Mouse (Mus musculus): ENCODE data around the gene Mfsd11. TPM values are rescaled to one million over a fixed set of nuclear protein-coding genes. Genes with fewer than 3 reads are reported as not detected.

Mfsd11 gene
- total and polyA plus RNA-seq, 2 experiments from 2014 or later: 38.2 to 52.4 TPM

GRCm38 (mm10) chr11:116826550-116827504, 25.4 kb upstream of the Mfsd11 start:
- WGBS: 14% methylated on average over 17 of the region's 17 CpGs
- peak; percentile 30 for ATAC-seq
- Histone ChIP-seq H3K9ac (peak overlapping the region; percentile 62; the same call in 1 of the 2 replicates), H3K27ac (ENCODE audit: low read depth, low read length) (no peak overlapping the region), H3K4me2 (ENCODE audit: low read depth) (peak overlapping the region; percentile 92), H3K36me3 (ENCODE audit: insufficient read depth) (no peaks in the 10 kb centered on the region; the same call in 1 of the 2 replicates), H3K4me3 (ENCODE audit: low read depth, low read length) (peak overlapping the region; percentile 53), H3K4me1 (ENCODE audit: insufficient read depth) (peaks cover 2% of the 10 kb centered on the region; the same call in 1 of the 2 replicates), H3K9me3 (ENCODE audit: low read length) (no peaks in the 10 kb centered on the region), H3K27me3 (ENCODE audit: insufficient read depth, low read length) (no peaks in the 10 kb centered on the region)
- TF ChIP-seq CTCF (IDR thresholded peaks at IDR 0.05; ENCODE audit: low read depth): no peak
- peak; percentile 16 for DNase-seq

- DNase-seq (peak; percentile 68), ATAC-seq (peak; percentile 62)
- Histone ChIP-seq H3K36me3 (ENCODE audit: insufficient read depth) (peaks cover under 1% of the 10 kb centered on the region; the same call in 1 of the 2 replicates), H3K27ac (ENCODE audit: low read depth, low read length) (no peak within 1 kb of the TSS), H3K4me3 (ENCODE audit: low read depth, low read length) (peak within 1 kb of the TSS; percentile 53), H3K4me1 (ENCODE audit: insufficient read depth) (peaks cover 2% of the 10 kb centered on the region; the same call in 1 of the 2 replicates), H3K27me3 (ENCODE audit: insufficient read depth, low read length) (no peaks in the 10 kb centered on the region), H3K4me2 (ENCODE audit: low read depth) (peak within 1 kb of the TSS; percentile 92), H3K9me3 (ENCODE audit: low read length) (no peaks in the 10 kb centered on the region), H3K9ac (peak within 1 kb of the TSS; percentile 62)
- TF ChIP-seq CTCF (IDR thresholded peaks at IDR 0.05; ENCODE audit: low read depth): no peak
- WGBS: 3% methylated on average over 65 of the region's 71 CpGs
Observed at GRCm38 (mm10) chr11:116827534-116828165, 24.6 kb upstream of the Mfsd11 start, which contains the start of gene Mxra7. TSS of gene Mxra7 (minus strand) at chr11:116828046.

- Histone ChIP-seq H3K4me2 (ENCODE audit: low read depth) (no peak overlapping the region), H3K27ac (ENCODE audit: low read depth, low read length) (no peak overlapping the region)
- no peak for DNase-seq
Observed at GRCm38 (mm10) chr11:116832172-116832685, 20.0 kb upstream of the Mfsd11 start.

DNA sequence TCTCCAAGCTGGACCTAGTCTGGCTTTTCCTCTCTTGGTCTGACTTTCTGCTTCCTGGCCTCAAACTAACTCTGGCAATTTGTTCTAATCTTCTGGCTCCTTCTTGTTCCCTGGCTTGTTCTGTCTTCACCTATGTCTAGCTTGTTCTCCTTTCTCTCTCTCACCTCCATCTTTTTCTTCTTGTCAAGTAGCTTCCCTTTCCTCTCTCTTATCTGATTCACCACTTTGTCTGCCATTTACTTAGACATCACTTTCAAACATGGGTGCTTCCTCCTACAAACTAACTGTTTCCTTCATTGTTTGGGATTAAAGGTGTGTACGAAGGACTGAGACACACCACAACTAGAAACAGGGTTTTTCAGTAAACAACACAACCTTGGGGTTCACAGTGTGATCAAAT, 17.3 kb upstream of the Mfsd11 start:
- Histone ChIP-seq H3K9ac (no peak overlapping the region), H3K27ac (ENCODE audit: low read depth, low read length) (no peak overlapping the region), H3K4me3 (ENCODE audit: low read depth, low read length) (no peak overlapping the region), H3K4me2 (ENCODE audit: low read depth) (no peak overlapping the region), H3K9me3 (ENCODE audit: low read length) (no peaks in the 10 kb centered on the region), H3K36me3 (ENCODE audit: insufficient read depth) (peaks cover 61% of the 10 kb centered on the region), H3K27me3 (ENCODE audit: insufficient read depth, low read length) (no peaks in the 10 kb centered on the region), H3K4me1 (ENCODE audit: insufficient read depth) (no peaks in the 10 kb centered on the region)
- no peak for TF ChIP-seq CTCF (IDR thresholded peaks at IDR 0.05; ENCODE audit: low read depth)
- 92% methylated on average over 1 of the region's 1 CpGs for WGBS
- no peak for DNase-seq
- no peak for ATAC-seq

More at GRCm38 (mm10) chr11:116832172-116832685, 20.0 kb upstream of the Mfsd11 start:
- Histone ChIP-seq H3K27me3 (ENCODE audit: insufficient read depth, low read length) (no peaks in the 10 kb centered on the region), H3K9ac (no peak overlapping the region), H3K4me3 (ENCODE audit: low read depth, low read length) (no peak overlapping the region), H3K4me1 (ENCODE audit: insufficient read depth) (peaks cover 2% of the 10 kb centered on the region; the same call in 1 of the 2 replicates), H3K36me3 (ENCODE audit: insufficient read depth) (peaks cover 37% of the 10 kb centered on the region), H3K9me3 (ENCODE audit: low read length) (no peaks in the 10 kb centered on the region)
- 34% methylated on average over 3 of the region's 4 CpGs for WGBS
- TF ChIP-seq CTCF (IDR thresholded peaks at IDR 0.05; ENCODE audit: low read depth): no peak
- ATAC-seq: no peak

DNA sequence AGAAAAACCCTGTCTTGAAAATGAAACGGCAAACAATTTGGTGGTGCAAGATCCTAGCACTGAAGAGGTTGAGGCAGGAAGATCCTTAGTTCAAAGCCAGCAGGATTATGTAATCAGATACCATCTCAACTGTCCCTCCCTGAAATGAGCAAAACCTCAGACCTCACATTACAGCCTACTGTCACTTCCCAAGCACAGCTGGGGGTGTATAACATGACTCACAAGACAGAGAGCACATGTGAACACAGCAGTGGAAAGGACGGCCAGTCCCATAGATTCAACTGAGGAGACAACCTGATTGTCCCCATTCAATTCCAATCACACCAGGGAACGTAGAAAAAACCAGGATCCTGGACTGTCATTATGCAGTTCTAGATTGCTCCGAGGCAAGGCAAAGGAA, 16.0 kb upstream of the Mfsd11 start:
- DNase-seq: no peak
- Histone ChIP-seq H3K27ac (ENCODE audit: low read depth, low read length) (no peak overlapping the region), H3K9me3 (ENCODE audit: low read length) (no peaks in the 10 kb centered on the region), H3K4me1 (ENCODE audit: insufficient read depth) (peaks cover 3% of the 10 kb centered on the region; the same call in 1 of the 2 replicates), H3K4me2 (ENCODE audit: low read depth) (no peak overlapping the region), H3K27me3 (ENCODE audit: insufficient read depth, low read length) (no peaks in the 10 kb centered on the region), H3K36me3 (ENCODE audit: insufficient read depth) (peaks cover 71% of the 10 kb centered on the region), H3K9ac (no peak overlapping the region), H3K4me3 (ENCODE audit: low read depth, low read length) (no peak overlapping the region)
- TF ChIP-seq CTCF (IDR thresholded peaks at IDR 0.05; ENCODE audit: low read depth): no peak
- WGBS: 94% methylated on average over 4 of the region's 4 CpGs
- ATAC-seq: no peak

DNA sequence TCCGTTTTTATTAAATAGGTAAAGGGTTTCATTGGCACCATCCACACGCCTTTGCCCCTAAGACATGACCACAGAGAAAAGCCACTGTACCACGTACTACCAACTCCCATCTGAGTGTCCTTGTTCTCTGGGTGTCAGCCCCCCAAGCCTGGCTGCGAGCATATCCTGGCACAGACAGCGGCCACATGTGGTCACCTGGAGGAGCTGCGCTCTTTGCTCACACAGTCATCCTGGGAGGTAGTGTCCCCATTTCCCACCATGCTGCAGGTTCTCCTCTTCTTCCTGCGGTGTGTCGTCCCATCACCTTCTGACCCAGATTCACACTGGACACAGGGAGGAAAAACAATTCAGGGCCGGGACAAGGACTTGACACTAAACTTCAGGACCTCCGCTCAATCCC, 14.8 kb upstream of the Mfsd11 start:
- DNase-seq (no peak), ATAC-seq (no peak)
- Histone ChIP-seq H3K9ac (no peak overlapping the region), H3K4me3 (ENCODE audit: low read depth, low read length) (no peak overlapping the region), H3K4me1 (ENCODE audit: insufficient read depth) (peaks cover 7% of the 10 kb centered on the region; the same call in 1 of the 2 replicates), H3K27me3 (ENCODE audit: insufficient read depth, low read length) (no peaks in the 10 kb centered on the region), H3K4me2 (ENCODE audit: low read depth) (no peak overlapping the region), H3K9me3 (ENCODE audit: low read length) (no peaks in the 10 kb centered on the region), H3K36me3 (ENCODE audit: insufficient read depth) (peaks cover 71% of the 10 kb centered on the region), H3K27ac (ENCODE audit: low read depth, low read length) (no peak overlapping the region)
- TF ChIP-seq CTCF (IDR thresholded peaks at IDR 0.05; ENCODE audit: low read depth): no peak
- WGBS: 93% methylated on average over 10 of the region's 10 CpGs

All from forebrain, postnatal 0 days (tissue).